Mouse (Mus musculus): Measurements from ENCODE around the gene Ptpn5.

The Ptpn5 gene

DNA sequence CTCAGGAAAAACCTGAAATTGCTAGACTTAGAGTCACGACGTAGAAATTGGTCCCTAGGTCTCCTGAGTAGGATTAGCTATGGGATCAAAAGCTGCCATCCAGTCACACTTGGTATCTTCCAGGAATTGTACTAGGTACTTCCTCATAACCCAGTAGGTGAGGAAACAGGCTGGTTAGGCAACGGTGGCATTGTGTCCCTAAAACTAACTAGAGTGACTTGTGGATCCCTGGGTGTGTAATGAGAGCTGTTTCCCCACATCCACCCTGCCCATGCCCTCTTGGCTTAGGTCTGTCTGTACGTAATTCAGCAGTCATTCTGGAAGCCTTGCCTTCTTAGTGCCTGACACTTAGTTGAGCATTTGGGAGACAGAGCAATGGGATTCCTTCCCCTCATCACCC, 77.2 kb downstream of the Ptpn5 start:
- DNase-seq (ENCODE audit: low spot score) = no peak

DNA sequence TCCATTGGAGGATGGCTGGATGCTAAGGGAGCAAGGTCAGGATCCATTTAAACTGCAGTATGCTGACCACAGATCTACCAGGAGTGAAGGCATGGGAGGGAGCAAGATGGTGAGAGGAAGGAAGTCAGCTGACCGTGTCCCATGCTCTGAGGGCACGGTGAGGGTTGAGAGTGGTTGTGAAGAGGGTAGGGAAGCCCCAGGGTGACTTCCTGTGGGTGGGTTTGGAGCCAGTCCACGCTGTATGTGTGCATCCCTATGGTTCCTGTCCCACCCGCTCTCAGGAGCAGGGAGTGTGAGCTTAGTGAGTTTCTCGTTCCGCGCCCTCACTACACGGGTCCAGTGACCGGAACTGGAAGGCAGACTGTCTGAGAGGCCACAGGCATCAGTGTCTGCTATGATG, 77.7 kb downstream of the Ptpn5 start:
- DNase-seq (ENCODE audit: low spot score) = no peak

- DNase-seq (ENCODE audit: low spot score) = no peak
Measured at GRCm38 (mm10) chr7:47054666-47055065, 78.8 kb downstream of the Ptpn5 start.

- DNase-seq (ENCODE audit: low spot score) = no peak
Measured at GRCm38 (mm10) chr7:47053287-47053686, 80.2 kb downstream of the Ptpn5 start.

DNA sequence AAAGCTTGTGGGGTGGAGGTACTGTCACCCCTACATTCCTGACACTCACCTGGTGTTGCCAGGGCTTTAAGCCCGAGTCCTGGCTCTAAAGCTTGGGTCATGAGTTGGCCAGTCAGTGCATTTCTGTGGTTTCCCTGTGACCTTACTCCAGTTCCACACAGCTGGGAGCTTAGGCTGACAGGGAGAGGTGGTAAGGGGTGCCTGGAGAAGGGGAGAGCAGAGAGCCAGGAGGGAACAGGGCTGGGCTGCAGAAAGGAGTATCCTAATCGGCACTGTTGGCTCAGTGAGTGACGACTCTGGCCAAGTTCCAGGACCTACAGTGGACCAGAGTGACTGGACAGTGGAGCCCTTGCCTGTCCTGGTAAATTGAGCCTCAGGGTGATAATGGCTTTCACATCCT, 81.2 kb downstream of the Ptpn5 start:
- DNase-seq (ENCODE audit: low spot score) = no peak

DNA sequence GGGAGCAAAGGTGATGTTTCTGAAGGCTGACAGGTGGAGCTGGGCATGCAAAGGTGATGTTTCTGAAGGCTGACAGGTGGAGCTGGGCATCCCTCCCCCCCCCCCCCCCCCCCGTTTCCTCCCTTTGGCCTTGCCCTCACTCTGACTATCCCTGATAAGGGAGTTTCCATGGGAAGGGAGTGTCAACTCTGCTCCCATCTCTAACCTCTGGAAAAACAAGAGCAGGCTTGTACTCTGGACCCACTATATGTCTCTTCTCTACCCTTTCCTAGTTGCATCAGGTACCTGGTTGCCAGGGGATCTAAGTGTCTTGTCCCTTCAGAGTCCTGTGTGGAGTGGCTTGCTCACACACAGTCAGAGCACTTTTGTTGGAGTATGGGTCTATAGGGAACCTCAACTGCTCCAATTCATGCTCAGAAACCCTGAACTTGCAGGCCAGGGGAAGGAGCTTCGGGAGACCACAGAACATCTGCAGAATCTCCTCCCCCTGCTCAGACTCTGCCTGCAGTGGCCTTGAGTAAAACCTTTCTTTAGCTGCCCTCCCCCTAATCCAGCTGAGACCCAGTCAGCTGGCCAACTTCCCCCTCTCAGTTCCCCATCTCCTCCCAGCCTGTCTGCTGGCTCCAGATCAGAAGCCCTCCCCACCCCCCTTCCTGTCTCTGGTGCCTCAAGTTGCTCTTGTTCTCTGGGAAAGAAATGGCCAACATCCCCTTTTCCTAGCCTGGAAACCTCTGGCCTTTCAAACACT, 81.9 kb downstream of the Ptpn5 start:
- DNase-seq (ENCODE audit: low spot score) = no peak

DNA sequence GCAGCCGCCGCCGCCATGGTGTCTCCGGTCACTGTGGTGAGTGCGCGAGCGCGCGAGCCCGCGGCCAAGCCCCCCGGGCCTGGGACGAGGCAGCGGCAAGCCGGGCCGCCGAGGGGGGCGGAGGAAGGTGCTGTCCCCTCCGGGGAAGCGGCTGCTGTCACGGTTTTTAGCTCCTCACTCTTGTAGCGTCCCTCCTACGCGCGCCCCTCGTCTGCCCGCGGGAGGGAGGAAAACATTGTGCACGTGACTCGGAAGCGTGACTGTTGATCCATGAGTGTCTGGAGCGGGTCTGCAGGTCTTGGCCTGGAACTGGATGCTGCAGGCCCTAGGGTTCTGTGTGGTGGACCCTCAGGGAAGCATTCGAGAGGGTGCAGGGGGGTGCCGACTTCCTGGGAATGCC, 82.7 kb downstream of the Ptpn5 start:
- no peak for DNase-seq (ENCODE audit: low spot score)

DNA sequence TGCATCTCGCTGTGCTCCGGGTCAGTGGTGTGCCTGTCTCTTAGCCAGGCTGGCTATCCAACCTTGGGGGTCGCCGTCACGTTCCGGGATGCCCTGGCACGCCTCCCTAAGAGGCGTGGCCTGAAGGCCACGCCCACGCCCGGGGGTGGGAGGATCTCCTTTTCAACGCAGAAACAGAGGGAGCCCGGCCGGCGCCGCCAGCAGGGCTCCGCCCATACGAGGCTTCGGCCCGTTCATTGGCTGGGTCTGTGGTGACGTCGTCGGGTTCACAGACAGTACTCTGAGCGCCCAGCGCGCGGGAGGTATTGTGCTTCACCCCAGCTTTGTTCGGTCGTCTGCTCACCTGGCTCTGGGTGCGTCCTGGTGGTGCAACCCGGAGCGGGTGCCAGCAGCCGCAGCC, 83.1 kb downstream of the Ptpn5 start, which contains the start of gene Tmem86a:
Gene Tmem86a, plus strand, starts transcription at position 236 of the 400 bp plus-strand sequence.
- DNase-seq (ENCODE audit: low spot score) = peak; percentile 73

- DNase-seq (ENCODE audit: low spot score) = no peak
Measured at GRCm38 (mm10) chr7:47042823-47043490, 90.5 kb downstream of the Ptpn5 start.

DNA sequence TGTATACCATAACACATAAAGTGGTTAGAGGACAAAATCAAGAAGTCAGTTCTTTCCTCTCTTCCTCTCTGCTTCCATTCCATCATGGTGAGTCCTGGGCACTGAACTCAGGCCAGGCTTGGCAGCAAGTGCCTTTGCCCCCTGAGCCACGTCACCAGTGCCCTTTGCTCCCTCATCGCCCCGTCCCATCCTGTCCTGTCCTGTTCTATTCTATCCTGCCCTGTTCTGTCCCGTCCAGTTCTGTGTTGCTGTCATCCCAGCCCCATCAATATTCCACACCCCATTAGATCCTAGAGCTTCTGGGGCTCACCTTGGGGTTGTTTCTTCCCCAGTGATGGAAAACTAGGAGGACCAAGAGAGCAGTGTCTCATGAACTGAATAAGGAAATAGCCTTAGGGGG, 91.4 kb downstream of the Ptpn5 start:
- DNase-seq (ENCODE audit: low spot score) = no peak

DNA sequence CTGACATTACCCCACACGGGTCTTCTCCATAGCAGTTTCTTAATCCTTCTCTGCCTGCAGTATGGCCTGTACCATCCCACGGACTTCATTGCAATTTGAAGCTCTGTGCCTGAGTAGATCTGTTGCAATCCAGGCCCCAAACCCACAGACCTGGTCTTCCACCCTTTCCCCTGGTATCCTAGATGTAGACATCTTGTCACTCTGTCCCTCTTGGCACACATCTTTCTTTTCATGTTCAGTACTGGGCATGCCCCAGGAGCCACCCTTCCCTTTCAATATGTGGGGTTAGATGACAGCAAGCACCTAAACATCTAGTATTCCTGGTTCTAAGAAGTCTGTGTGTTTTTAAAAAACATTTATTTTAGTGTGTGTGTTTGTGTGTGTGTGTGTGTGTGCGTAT, 91.8 kb downstream of the Ptpn5 start:
- no peak for DNase-seq (ENCODE audit: low spot score)

DNA sequence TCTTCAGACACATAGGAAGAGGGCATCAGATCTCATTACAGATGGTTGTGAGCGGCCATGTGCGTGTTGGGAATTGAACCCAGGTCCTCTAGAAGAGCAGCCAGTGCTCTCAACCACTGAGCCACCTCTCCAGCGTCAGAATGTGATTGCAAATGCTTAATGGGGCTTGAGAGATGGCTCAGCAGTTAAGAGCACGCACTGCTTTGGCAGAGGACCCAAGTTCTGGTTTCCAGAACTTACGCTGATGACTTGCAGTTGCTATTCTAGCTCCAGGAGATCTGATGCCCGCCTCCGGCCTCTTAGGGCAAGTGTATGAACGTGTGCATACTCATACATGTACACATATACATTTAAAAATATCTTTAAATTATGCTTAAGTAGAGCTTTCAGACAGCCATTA, 98.1 kb downstream of the Ptpn5 start:
- no peak for DNase-seq (ENCODE audit: low spot score)

DNA sequence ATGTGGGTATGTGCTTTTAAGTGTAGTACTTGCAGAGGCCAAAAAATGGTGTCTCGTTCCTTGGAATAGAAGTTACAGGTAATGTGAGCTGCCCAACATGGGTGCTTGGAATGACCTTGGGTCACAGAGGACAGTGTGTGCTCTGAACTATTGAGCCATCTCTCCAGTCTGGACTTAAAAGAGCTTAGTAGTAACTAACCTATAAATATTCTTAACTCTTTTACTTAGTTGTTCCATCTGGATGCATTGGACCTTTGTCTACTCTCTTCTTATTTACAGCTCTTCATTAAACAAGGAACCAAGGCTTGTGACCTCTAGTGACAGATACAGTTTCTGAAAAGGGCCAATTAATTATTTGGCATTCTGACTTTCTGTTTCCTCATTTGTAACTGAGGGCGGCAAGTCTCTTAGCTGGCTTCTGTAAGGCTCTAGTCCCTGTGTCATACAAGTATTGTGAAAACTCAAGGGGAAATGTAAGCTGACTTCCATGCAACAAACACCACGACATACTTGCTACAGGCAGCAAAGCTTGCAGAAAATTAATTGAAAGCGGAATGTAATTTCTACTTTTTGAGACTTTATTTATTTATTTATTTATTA, 98.6 kb downstream of the Ptpn5 start:
- DNase-seq (ENCODE audit: low spot score) = no peak

- no peak for DNase-seq (ENCODE audit: low spot score)
Measured at GRCm38 (mm10) chr7:47031371-47031770, 102.1 kb downstream of the Ptpn5 start.

DNA sequence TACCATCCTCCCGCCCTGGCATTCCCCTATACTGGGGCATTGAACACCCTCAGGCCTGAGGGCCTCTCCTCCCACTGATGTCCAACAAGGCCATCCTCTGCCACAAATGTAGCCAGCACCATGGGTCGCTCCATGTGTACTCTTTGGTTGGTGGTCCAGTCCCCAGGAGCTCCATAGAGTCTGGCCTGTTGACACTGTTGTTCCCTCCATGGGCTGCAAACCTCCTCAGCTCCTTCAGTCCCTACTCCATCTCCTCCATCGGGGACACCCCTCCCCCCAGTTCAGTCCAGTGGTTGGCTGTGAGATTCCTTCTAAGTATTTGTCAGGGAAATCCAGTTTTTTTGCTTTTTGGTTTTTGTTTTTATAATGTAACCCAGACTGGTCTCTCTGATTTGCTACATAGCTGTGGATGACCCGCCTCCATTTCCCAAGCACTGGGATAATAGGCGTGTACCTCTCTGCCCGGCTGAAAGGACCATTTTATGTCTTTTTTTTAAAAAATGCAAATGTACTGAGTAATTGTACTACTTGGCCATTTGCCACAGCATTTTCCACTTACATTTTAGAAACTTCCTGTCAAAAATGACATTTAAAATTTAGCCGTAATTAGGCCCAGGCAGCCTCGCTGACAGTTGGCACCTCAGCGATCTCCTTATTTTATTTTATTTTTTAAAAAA, 102.8 kb downstream of the Ptpn5 start:
- no peak for DNase-seq (ENCODE audit: low spot score)

Data from urinary bladder, postnatal 10 days (tissue).